17 mouse cellular contexts compared by ENCODE assay signal in genomic region chr3:143710805-143711469, GRCm38 (mm10).
DNase-seq lines count a peak whose midpoint lies in the region; ATAC-seq and TF ChIP-seq lines count a peak whose summit lies in the region.
"Had no signal": no experiment of that assay in that cellular context is flagged by ENCODE, and none has a peak within 500 bp of the region (broad histone marks: within the 10 kb centered on the region; RNA-seq: fewer than 3 reads in every experiment).

No protein-coding gene starts in this region.

- no peak for TF ChIP-seq POLR2A in cerebellum, adult 2 months (IDR thresholded peaks at IDR 0.05; ENCODE audit: borderline replicate concordance, insufficient read depth, low read length)

- DNase-seq in hindbrain, embryonic 11.5 days (ENCODE audit: low spot score) = peak; percentile 3
- peak; percentile 49 for DNase-seq in brain, adult 2 months (ENCODE audit: low read depth, low spot score)
- peak; percentile 11 for DNase-seq in embryonic facial prominence, embryonic 14.5 days (ENCODE audit: low spot score)
- peak; percentile 30 for DNase-seq in midbrain, postnatal 0 days (ENCODE audit: low spot score)
- no peak for DNase-seq in cerebellum, adult 2 months
- DNase-seq in right cerebral cortex, postnatal 25 days = no peak
- DNase-seq: cerebellum, postnatal 25 days; gastrocnemius, postnatal 10 days; heart, adult 2 months; kidney, adult 11 months; kidney, postnatal 10 days; lung, adult 18-20 months had no signal

- no peaks in the 10 kb centered on the region for H3K9me3 ChIP-seq in hindbrain, embryonic 11.5 days (ENCODE audit: control insufficient read depth, low read length)
- H3K9me3 ChIP-seq in hindbrain, embryonic 16.5 days (ENCODE audit: control insufficient read depth, low read length) = peaks cover 5% of the 10 kb centered on the region; the same call in 1 of the 2 replicates
- peaks cover 10% of the 10 kb centered on the region for H3K9me3 ChIP-seq in embryonic facial prominence, embryonic 14.5 days (ENCODE audit: control insufficient read depth, low read length)
- peaks cover 5% of the 10 kb centered on the region; the same call in 1 of the 2 replicates for H3K9me3 ChIP-seq in midbrain, postnatal 0 days (ENCODE audit: low read length)
- H3K9me3 ChIP-seq: embryonic facial prominence, embryonic 15.5 days; limb, embryonic 15.5 days had no signal

- H3K27me3 ChIP-seq in hindbrain, embryonic 11.5 days (ENCODE audit: control insufficient read depth, insufficient read depth, low read length) = no peaks in the 10 kb centered on the region
- H3K27me3 ChIP-seq in hindbrain, embryonic 16.5 days (replicated peaks; ENCODE audit: control insufficient read depth, insufficient read depth, low read length) = no peaks in the 10 kb centered on the region
- no peaks in the 10 kb centered on the region for H3K27me3 ChIP-seq in embryonic facial prominence, embryonic 14.5 days (replicated peaks; ENCODE audit: control insufficient read depth, insufficient read depth, low read length)
- H3K27me3 ChIP-seq in midbrain, postnatal 0 days (ENCODE audit: insufficient read depth, low read length) = no peaks in the 10 kb centered on the region
- H3K27me3 ChIP-seq in cerebellum, adult 2 months (ENCODE audit: control insufficient read depth, insufficient read depth, low read length) = no peaks in the 10 kb centered on the region
- H3K27me3 ChIP-seq: embryonic facial prominence, embryonic 15.5 days; hindbrain, embryonic 15.5 days; limb, embryonic 15.5 days had no signal

- 75% methylated on average over 16 of the region's 16 CpGs for WGBS in hindbrain, embryonic 11.5 days
- WGBS in hindbrain, embryonic 16.5 days = 59% methylated on average over 16 of the region's 16 CpGs
- 54% methylated on average over 16 of the region's 16 CpGs for WGBS in embryonic facial prominence, embryonic 14.5 days
- 19% methylated on average over 16 of the region's 16 CpGs for WGBS in midbrain, postnatal 0 days
- WGBS in cerebellum, adult 2 months = 49% methylated on average over 16 of the region's 16 CpGs

- TF ChIP-seq CTCF in midbrain, postnatal 0 days (IDR thresholded peaks at IDR 0.05) = no peak
- no peak for TF ChIP-seq CTCF in cerebellum, adult 2 months (IDR thresholded peaks at IDR 0.05; ENCODE audit: borderline replicate concordance, insufficient read depth, low read depth, low read length)

- H3K9ac ChIP-seq in hindbrain, embryonic 11.5 days (ENCODE audit: low read depth, low read length) = no peak overlapping the region
- no peak overlapping the region for H3K9ac ChIP-seq in hindbrain, embryonic 16.5 days (ENCODE audit: low read depth, low read length)
- no peak overlapping the region for H3K9ac ChIP-seq in embryonic facial prominence, embryonic 14.5 days (ENCODE audit: low read depth, low read length)
- no peak overlapping the region for H3K9ac ChIP-seq in midbrain, postnatal 0 days (replicated peaks; ENCODE audit: low read length, poor library complexity, severe bottlenecking)
- H3K9ac ChIP-seq: embryonic facial prominence, embryonic 15.5 days; hindbrain, embryonic 15.5 days; limb, embryonic 15.5 days had no signal

- H3K4me2 ChIP-seq in hindbrain, embryonic 11.5 days (replicated peaks; ENCODE audit: low read depth, low read length) = no peak overlapping the region
- H3K4me2 ChIP-seq in hindbrain, embryonic 16.5 days (ENCODE audit: low read length) = no peak overlapping the region
- H3K4me2 ChIP-seq in embryonic facial prominence, embryonic 14.5 days (ENCODE audit: low read depth, low read length) = no peak overlapping the region
- peak overlapping the region; percentile 30 for H3K4me2 ChIP-seq in midbrain, postnatal 0 days (ENCODE audit: low read depth, low read length, poor library complexity, severe bottlenecking)
- H3K4me2 ChIP-seq: embryonic facial prominence, embryonic 15.5 days; hindbrain, embryonic 15.5 days; limb, embryonic 15.5 days had no signal

- no peaks in the 10 kb centered on the region for H3K4me1 ChIP-seq in hindbrain, embryonic 11.5 days (replicated peaks; ENCODE audit: control insufficient read depth, insufficient read depth, low read length)
- peaks cover 2% of the 10 kb centered on the region; the same call in 1 of the 2 replicates for H3K4me1 ChIP-seq in hindbrain, embryonic 16.5 days (ENCODE audit: control insufficient read depth, insufficient read depth, low read depth, low read length)
- peaks cover 8% of the 10 kb centered on the region for H3K4me1 ChIP-seq in embryonic facial prominence, embryonic 14.5 days (ENCODE audit: control insufficient read depth, insufficient read depth, low read length)
- H3K4me1 ChIP-seq in midbrain, postnatal 0 days (ENCODE audit: insufficient read depth, low read length) = no peaks in the 10 kb centered on the region
- no peaks in the 10 kb centered on the region for H3K4me1 ChIP-seq in cerebellum, adult 2 months (ENCODE audit: control insufficient read depth, insufficient read depth, low read length)
- H3K4me1 ChIP-seq: embryonic facial prominence, embryonic 15.5 days; hindbrain, embryonic 15.5 days had no signal

- no peak overlapping the region for H3K27ac ChIP-seq in hindbrain, embryonic 11.5 days (ENCODE audit: low read depth, low read length)
- H3K27ac ChIP-seq in hindbrain, embryonic 16.5 days (ENCODE audit: low read depth, low read length) = no peak overlapping the region
- H3K27ac ChIP-seq in embryonic facial prominence, embryonic 14.5 days (replicated peaks; ENCODE audit: low read depth, low read length) = no peak overlapping the region
- no peak overlapping the region for H3K27ac ChIP-seq in midbrain, postnatal 0 days (ENCODE audit: low read depth, low read length)
- H3K27ac ChIP-seq in cerebellum, adult 2 months (ENCODE audit: insufficient read depth, low read length) = no peak overlapping the region
- H3K27ac ChIP-seq: embryonic facial prominence, embryonic 15.5 days; heart, adult 2 months; hindbrain, embryonic 15.5 days had no signal

- H3K36me3 ChIP-seq in hindbrain, embryonic 11.5 days (ENCODE audit: control insufficient read depth, insufficient read depth, low read length) = no peaks in the 10 kb centered on the region
- no peaks in the 10 kb centered on the region for H3K36me3 ChIP-seq in hindbrain, embryonic 16.5 days (ENCODE audit: control insufficient read depth, insufficient read depth, low read length)
- H3K36me3 ChIP-seq in embryonic facial prominence, embryonic 14.5 days (ENCODE audit: control insufficient read depth, insufficient read depth, low read length) = no peaks in the 10 kb centered on the region
- H3K36me3 ChIP-seq in midbrain, postnatal 0 days (ENCODE audit: insufficient read depth, low read length) = no peaks in the 10 kb centered on the region
- H3K36me3 ChIP-seq: embryonic facial prominence, embryonic 15.5 days; G1E; hindbrain, embryonic 15.5 days; limb, embryonic 15.5 days had no signal

- ATAC-seq in hindbrain, embryonic 11.5 days (ENCODE audit: low FRiP score) = no peak
- no peak for ATAC-seq in hindbrain, embryonic 16.5 days
- no peak for ATAC-seq in embryonic facial prominence, embryonic 14.5 days (ENCODE audit: low read depth)
- ATAC-seq in midbrain, postnatal 0 days (ENCODE audit: low FRiP score) = no peak

- H3K4me3 ChIP-seq in hindbrain, embryonic 11.5 days (ENCODE audit: low read depth, low read length) = no peak overlapping the region
- no peak overlapping the region for H3K4me3 ChIP-seq in hindbrain, embryonic 16.5 days (ENCODE audit: low read length)
- H3K4me3 ChIP-seq in embryonic facial prominence, embryonic 14.5 days (ENCODE audit: low read depth, low read length) = no peak overlapping the region
- H3K4me3 ChIP-seq in midbrain, postnatal 0 days (ENCODE audit: low read depth, low read length) = no peak overlapping the region
- H3K4me3 ChIP-seq in cerebellum, adult 2 months (replicated peaks; ENCODE audit: insufficient read depth, low read depth, low read length) = no peak overlapping the region
- H3K4me3 ChIP-seq: embryonic facial prominence, embryonic 15.5 days; heart, adult 2 months; hindbrain, embryonic 15.5 days; limb, embryonic 15.5 days had no signal

Comparison
In these comparisons a context has a peak if more than half of its experiments do, and no peak if none do; other contexts are left out.
1. DNase-seq: peak in hindbrain, embryonic 11.5 days (single experiment), brain, adult 2 months (single experiment), embryonic facial prominence, embryonic 14.5 days (single experiment) and midbrain, postnatal 0 days (single experiment); none in cerebellum, adult 2 months (0 of 2) and right cerebral cortex, postnatal 25 days (single experiment).